Mouse (Mus musculus) CH12.LX (cell line): ENCODE results near the gene Grip1. TPM values are rescaled to one million over a fixed set of nuclear protein-coding genes. Genes with fewer than 3 reads are reported as not detected.

Experiments
- DNase-seq: peaks from one replicate; pipeline ENCODE4 v3.0.0-alpha.2; 2013; ENCODE audit errors: extremely low read depth
- H3K27ac ChIP-seq: 2 replicates; pipeline ENCODE4 v1.5.1; 2012; ENCODE audit warnings: low read depth, mild to moderate bottlenecking, control low read depth, moderate library complexity; ENCODE audit not compliant: insufficient read depth
- H3K27me3 ChIP-seq: replicated peaks from 2 replicates; pipeline ENCODE3; 2012; ENCODE audit warnings: inconsistent platforms
- H3K36me3 ChIP-seq, 2 experiments: replicated peaks in 1 of 2; 2 replicates each; pipeline versions ENCODE3 to v1.6.1; 2012; ENCODE audit warnings: inconsistent platforms in 1 of 2, low read length in 1 of 2, mild to moderate bottlenecking in 1 of 2, mixed read lengths in 1 of 2, moderate library complexity in 1 of 2; ENCODE audit not compliant: control insufficient read depth in 1 of 2, insufficient read depth in 1 of 2
- H3K4me1 ChIP-seq, 2 experiments: 2 replicates each; pipeline ENCODE4 v1.6.1; 2012; ENCODE audit warnings: inconsistent platforms in 1 of 2, moderate library complexity in 1 of 2; ENCODE audit not compliant: insufficient read depth in 2 of 2, control insufficient read depth in 1 of 2
- H3K4me2 ChIP-seq: 2 replicates; pipeline ENCODE4 v1.6.1; 2012; ENCODE audit warnings: low read depth, mild to moderate bottlenecking, control low read depth; ENCODE audit not compliant: poor library complexity, insufficient read depth, severe bottlenecking
- H3K4me3 ChIP-seq, 3 experiments: fragments of 150-350 bp in 1 of 3; sonication (generic) in 1 of 3; replicated peaks in 1 of 3; 2 replicates each; pipeline versions ENCODE3 to v1.5.1; 2011 to 2012; ENCODE audit warnings: low read depth in 2 of 3, low read length in 2 of 3, mild to moderate bottlenecking in 2 of 3, moderate library complexity in 2 of 3, control low read depth in 1 of 3, improper control_type of control experiment in 1 of 3, inconsistent platforms in 1 of 3, mixed read lengths in 1 of 3; ENCODE audit not compliant: poor library complexity in 1 of 3
- H3K79me2 ChIP-seq: replicated peaks from 2 replicates; pipeline ENCODE4 v1.6.1; 2012; ENCODE audit warnings: mild to moderate bottlenecking, moderate library complexity; ENCODE audit not compliant: control insufficient read depth, poor library complexity, insufficient read depth, severe bottlenecking; ENCODE audit errors: extremely low read depth
- H3K9ac ChIP-seq: 2 replicates; pipeline ENCODE4 v1.6.1; 2012; ENCODE audit warnings: low read depth, mild to moderate bottlenecking, control low read depth, moderate library complexity; ENCODE audit not compliant: insufficient read depth
- H3K9me3 ChIP-seq: replicated peaks from 2 replicates; pipeline ENCODE3; 2012; ENCODE audit warnings: low read length, inconsistent platforms, mixed read lengths
- BHLHE40 ChIP-seq: IDR thresholded peaks from 2 replicates; pipeline ENCODE4 v1.6.1; 2011; ENCODE audit warnings: mild to moderate bottlenecking, low read depth, low read length, improper control_type of control experiment
- CHD1 ChIP-seq: IDR thresholded peaks from 2 replicates; pipeline ENCODE4 v1.6.1; 2012; ENCODE audit warnings: low read depth, low read length, improper control_type of control experiment, inconsistent platforms
- CHD2 ChIP-seq: IDR thresholded peaks from 2 replicates; pipeline ENCODE4 v1.6.1; 2011; ENCODE audit warnings: low read length, improper control_type of control experiment
- E2F4 ChIP-seq: IDR thresholded peaks from 2 replicates; pipeline ENCODE4 v1.6.1; 2011; ENCODE audit warnings: low read depth, low read length, improper control_type of control experiment; ENCODE audit not compliant: insufficient replicate concordance
- ELF1 ChIP-seq: IDR thresholded peaks from 2 replicates; pipeline ENCODE4 v1.6.1; 2014; ENCODE audit warnings: low read depth, mild to moderate bottlenecking, inconsistent platforms, low read length, improper control_type of control experiment
- ETS1 ChIP-seq: conservative IDR thresholded peaks from 2 replicates; pipeline ENCODE4 v1.6.1; 2012; ENCODE audit warnings: low read depth, mild to moderate bottlenecking, inconsistent platforms, low read length, improper control_type of control experiment, moderate library complexity
- KAT2A ChIP-seq: IDR thresholded peaks from 2 replicates; pipeline ENCODE4 v1.6.1; 2012; ENCODE audit warnings: low read length, improper control_type of control experiment, inconsistent platforms; ENCODE audit not compliant: insufficient replicate concordance
- MEF2A ChIP-seq: IDR thresholded peaks from 2 replicates; pipeline ENCODE4 v1.6.1; 2014; ENCODE audit warnings: low read depth, mild to moderate bottlenecking, inconsistent platforms, low read length, improper control_type of control experiment, borderline replicate concordance
- MYC ChIP-seq: IDR thresholded peaks from 2 replicates; pipeline ENCODE4 v1.6.1; 2011; ENCODE audit warnings: low read depth, mild to moderate bottlenecking, improper control_type of control experiment, low read length
- NELFE ChIP-seq: IDR thresholded peaks from 2 replicates; pipeline ENCODE4 v1.6.1; 2011; ENCODE audit warnings: low read depth, low read length, improper control_type of control experiment
- NRF1 ChIP-seq: IDR thresholded peaks from 2 replicates; pipeline ENCODE4 v1.6.1; 2014; ENCODE audit warnings: low read depth, mild to moderate bottlenecking, inconsistent platforms, low read length, improper control_type of control experiment, moderate library complexity
- POLR2AphosphoS2 ChIP-seq: IDR thresholded peaks from 2 replicates; pipeline ENCODE4 v1.6.1; 2011; ENCODE audit warnings: low read depth, low read length, improper control_type of control experiment
- RAD21 ChIP-seq: IDR thresholded peaks from 2 replicates; pipeline ENCODE4 v1.6.1; 2011; ENCODE audit warnings: low read depth, mild to moderate bottlenecking, low read length, improper control_type of control experiment, moderate library complexity
- RCOR1 ChIP-seq: conservative IDR thresholded peaks from 2 replicates; pipeline ENCODE4 v1.6.1; 2012; ENCODE audit warnings: low read depth, mild to moderate bottlenecking, inconsistent platforms, low read length, improper control_type of control experiment
- SIN3A ChIP-seq: IDR thresholded peaks from 2 replicates; pipeline ENCODE4 v1.6.1; 2012; ENCODE audit warnings: low read length, improper control_type of control experiment, inconsistent platforms
- TCF12 ChIP-seq: IDR thresholded peaks from 2 replicates; pipeline ENCODE4 v1.6.1; 2014; ENCODE audit warnings: low read depth, mild to moderate bottlenecking, inconsistent platforms, low read length, improper control_type of control experiment
- UBTF ChIP-seq: IDR thresholded peaks from 2 replicates; pipeline ENCODE4 v1.6.1; 2012; ENCODE audit warnings: low read depth, mild to moderate bottlenecking, inconsistent platforms, low read length, improper control_type of control experiment, moderate library complexity
- USF1 ChIP-seq: IDR thresholded peaks from 2 replicates; pipeline ENCODE4 v1.6.1; 2014; ENCODE audit warnings: low read depth, mild to moderate bottlenecking, inconsistent platforms, low read length, improper control_type of control experiment
- USF2 ChIP-seq: conservative IDR thresholded peaks from 2 replicates; pipeline ENCODE4 v1.6.1; 2011; ENCODE audit warnings: low read depth, low read length, improper control_type of control experiment
- ZC3H11A ChIP-seq: IDR thresholded peaks from 2 replicates; pipeline ENCODE4 v1.6.1; 2012; ENCODE audit warnings: low read depth, mild to moderate bottlenecking, inconsistent platforms, low read length, improper control_type of control experiment
- ZKSCAN1 ChIP-seq: IDR thresholded peaks from 2 replicates; pipeline ENCODE4 v1.6.1; 2012; ENCODE audit warnings: low read depth, inconsistent platforms, low read length, improper control_type of control experiment, borderline replicate concordance
- ZMIZ1 ChIP-seq: IDR thresholded peaks from 2 replicates; pipeline ENCODE4 v1.6.1; 2012; ENCODE audit warnings: low read depth, mild to moderate bottlenecking, inconsistent platforms, low read length, improper control_type of control experiment
- ZNF384 ChIP-seq: IDR thresholded peaks from 2 replicates; pipeline ENCODE4 v1.6.1; 2012; ENCODE audit warnings: low read depth, low read length, improper control_type of control experiment, inconsistent platforms
- dilution Hi-C: fragments of 300-500 bp; cut with MboI; formaldehyde crosslinking; loops from 2 replicates; pipeline ENCODE4 v1.14.3; 2020; ENCODE audit warnings: low sequenced_read_pairs; ENCODE audit not compliant: extremely low pct_unique_long_range_greater_than_20kb, extremely low pct_ligation_motif_present
- in situ Hi-C: fragments of 300-500 bp; cut with MboI; formaldehyde crosslinking; loops from 3 replicates; pipeline ENCODE4 v1.14.3; 2019; ENCODE audit warnings: low sequenced_read_pairs, low pct_ligation_motif_present, low pct_unique_long_range_greater_than_20kb, mixed read lengths
- polyA plus RNA-seq: library from polyadenylated mRNA; unstranded; fragments of >175 nt; gene quantifications from 2 replicates; pipeline ENCODE4 v1.2.1, GENCODE M21; 2012; ENCODE audit warnings: low read depth; ENCODE audit not compliant: insufficient read length
- total RNA-seq, 2 experiments: library from RNA; depleted of rRNA; stranded (reverse); fragments of 300-350 nt in 1 of 2; fragments of >200 nt in 1 of 2; gene quantifications; 2 replicates each; pipeline ENCODE4 v1.2.3; 2012 to 2014

Grip1 gene
- total and polyA plus RNA-seq, 3 experiments: 0.09 to 0.33 (median 0.13) TPM

- in situ Hi-C loops: no loop called here
- peaks cover 11 to 30% of the 10 kb centered on the region in 2 experiments for H3K4me1 ChIP-seq
- no peak for TF ChIP-seq NELFE
- no peak for TF ChIP-seq POLR2AphosphoS2
- TF ChIP-seq ELF1: no peak
- TF ChIP-seq CHD1: no peak
- TF ChIP-seq KAT2A: no peak
- no peak for TF ChIP-seq E2F4
- no peak for TF ChIP-seq MYC
- TF ChIP-seq CHD2: no peak
- no peak for TF ChIP-seq RCOR1
- TF ChIP-seq USF1: no peak
- no peak for TF ChIP-seq ZNF384
- no peak for TF ChIP-seq ZKSCAN1
- no peak for TF ChIP-seq TCF12
- no peak for TF ChIP-seq MEF2A
- TF ChIP-seq RAD21: no peak
- TF ChIP-seq USF2: no peak
- TF ChIP-seq SIN3A: no peak
- no peak for TF ChIP-seq UBTF
- no peak for TF ChIP-seq ZMIZ1
- H3K9me3 ChIP-seq: no peaks in the 10 kb centered on the region
- no peak overlapping the region for H3K4me3 ChIP-seq
- no peak for DNase-seq
- H3K36me3 ChIP-seq: no peaks in the 10 kb centered on the region
- dilution Hi-C loops: no loop called here
- H3K4me2 ChIP-seq: no peak overlapping the region
- H3K27me3 ChIP-seq: no peaks in the 10 kb centered on the region
- H3K27ac ChIP-seq: no peak overlapping the region
- H3K9ac ChIP-seq: no peak overlapping the region
- H3K79me2 ChIP-seq: no peaks in the 10 kb centered on the region
Observed at GRCm38 (mm10) chr10:119845705-119846410, 392.2 kb downstream of the Grip1 start.

- peak; percentile 31; the same call in 1 of the 2 replicates for TF ChIP-seq ETS1
- TF ChIP-seq ZC3H11A: no peak
- no peak for TF ChIP-seq NRF1
- peak; percentile 56; the same call in 1 of the 2 replicates for TF ChIP-seq BHLHE40
- TF ChIP-seq CHD2: no peak
- H3K9ac ChIP-seq: peak overlapping the region; percentile 38; the same call in 1 of the 2 replicates
- H3K27me3 ChIP-seq: no peaks in the 10 kb centered on the region
- peaks cover 3 to 23% of the 10 kb centered on the region in 2 experiments; a peak in 3 of 4 replicates for H3K4me1 ChIP-seq
- peak overlapping the region in 2 of 3 experiments; percentile 16 to 51 for H3K4me3 ChIP-seq
- dilution Hi-C loops (no loop called here), in situ Hi-C loops (loop anchor here (10.0 kb wide), 1 partner anchor 47 kb away; no protein-coding TSS in a partner anchor)
- H3K36me3 ChIP-seq: no peaks in the 10 kb centered on the region
- no peaks in the 10 kb centered on the region for H3K79me2 ChIP-seq
- DNase-seq: peak; percentile 52
- H3K9me3 ChIP-seq: no peaks in the 10 kb centered on the region
- H3K27ac ChIP-seq: no peak overlapping the region
- H3K4me2 ChIP-seq: peak overlapping the region; percentile 53
Observed at GRCm38 (mm10) chr10:119851594-119851993, 398.0 kb downstream of the Grip1 start.
